Mouse (Mus musculus): ENCODE data around the gene Pik3ca.

Pik3ca gene

GRCm38 (mm10) chr3:32397461-32398174 is at the start of gene Pik3ca:
TSS of gene Pik3ca (plus strand) at chr3:32397671.
- CTCF ChIA-PET: interaction anchor here (0.6 kb wide), 1 partner anchor 9 kb away, joined by 3 read pairs; no protein-coding TSS in a partner anchor

GRCm38 (mm10) chr3:32347881-32348280 is 49.6 kb upstream of the Pik3ca start:
- CTCF ChIA-PET: no interaction called here

- CTCF ChIA-PET: interaction anchor here (0.5 kb wide), 1 partner anchor 137 kb away, joined by 3 read pairs; no protein-coding TSS in a partner anchor
These were observed 36.2 kb upstream of the Pik3ca start for GRCm38 (mm10) chr3:32361221-32361620.

GRCm38 (mm10) chr3:32364195-32364594 is 33.3 kb upstream of the Pik3ca start:
- CTCF ChIA-PET: interaction anchor here (0.5 kb wide), 1 partner anchor 31 kb away, joined by 10 read pairs; no protein-coding TSS in a partner anchor

GRCm38 (mm10) chr3:32364841-32365545 is 32.5 kb upstream of the Pik3ca start:
- CTCF ChIA-PET: interaction anchor here (0.5 to 0.6 kb wide), 2 partner anchors 30 to 32 kb away, joined by 8 to 10 read pairs; no protein-coding TSS in a partner anchor

- CTCF ChIA-PET: interaction anchor here (0.6 kb wide), 1 partner anchor 33 kb away, joined by 8 read pairs; no protein-coding TSS in a partner anchor
These were observed 31.8 kb upstream of the Pik3ca start, which contains the start of gene Zmat3 for GRCm38 (mm10) chr3:32365546-32366245. TSS of gene Zmat3 (minus strand) at chr3:32366014.

- CTCF ChIA-PET: no interaction called here
These were observed 31.2 kb upstream of the Pik3ca start for GRCm38 (mm10) chr3:32366246-32366734.

GRCm38 (mm10) chr3:32367516-32367915 is 30.0 kb upstream of the Pik3ca start:
- CTCF ChIA-PET: no interaction called here

GRCm38 (mm10) chr3:32371957-32372356 is 25.5 kb upstream of the Pik3ca start:
- CTCF ChIA-PET: no interaction called here

- CTCF ChIA-PET: no interaction called here
These were observed 25.0 kb upstream of the Pik3ca start for GRCm38 (mm10) chr3:32372470-32372869.

GRCm38 (mm10) chr3:32373236-32373635 is 24.2 kb upstream of the Pik3ca start:
- CTCF ChIA-PET: no interaction called here

- CTCF ChIA-PET: no interaction called here
These were observed 17.6 kb upstream of the Pik3ca start for GRCm38 (mm10) chr3:32379891-32380290.

- CTCF ChIA-PET: interaction anchor here (0.5 kb wide), 1 partner anchor 13 kb away, joined by 3 read pairs; no protein-coding TSS in a partner anchor
These were observed 15.9 kb upstream of the Pik3ca start for GRCm38 (mm10) chr3:32381556-32381955.

- CTCF ChIA-PET: no interaction called here
These were observed 4.6 kb upstream of the Pik3ca start for GRCm38 (mm10) chr3:32392841-32393240.

GRCm38 (mm10) chr3:32393986-32394385 is 3.5 kb upstream of the Pik3ca start:
- CTCF ChIA-PET: no interaction called here

- CTCF ChIA-PET: interaction anchor here (0.7 kb wide), 1 partner anchor 31 kb away, joined by 10 read pairs; no protein-coding TSS in a partner anchor
These were observed 1.5 kb upstream of the Pik3ca start for GRCm38 (mm10) chr3:32395771-32396551.

GRCm38 (mm10) chr3:32396794-32397460 is 544 bp upstream of the Pik3ca start:
- CTCF ChIA-PET: no interaction called here

GRCm38 (mm10) chr3:32398175-32398538 is 686 bp downstream of the Pik3ca start:
- CTCF ChIA-PET: interaction anchor here (0.6 kb wide), 1 partner anchor 8 kb away, joined by 3 read pairs; no protein-coding TSS in a partner anchor

GRCm38 (mm10) chr3:32398623-32399022 is 1.2 kb downstream of the Pik3ca start:
- CTCF ChIA-PET: interaction anchor here (0.6 kb wide), 1 partner anchor 90 kb away, joined by 3 read pairs; no protein-coding TSS in a partner anchor

GRCm38 (mm10) chr3:32399381-32399780 is 1.9 kb downstream of the Pik3ca start:
- CTCF ChIA-PET: no interaction called here
